Mouse (Mus musculus): ENCODE results near the gene Pcolce.

The Pcolce gene

GRCm38 (mm10) chr5:137597625-137598024 is 16.0 kb downstream of the Pcolce start:
- in situ Hi-C loops (cut with MboI, MseI) = no loop called here

GRCm38 (mm10) chr5:137596601-137597261 is 16.9 kb downstream of the Pcolce start:
- in situ Hi-C loops (cut with MboI, MseI) = no loop called here

GRCm38 (mm10) chr5:137595921-137596320 is 17.7 kb downstream of the Pcolce start:
- in situ Hi-C loops (cut with MboI, MseI) = no loop called here

- in situ Hi-C loops (cut with MboI, MseI) = no loop called here
Measured at GRCm38 (mm10) chr5:137590507-137590906, 23.1 kb downstream of the Pcolce start.

GRCm38 (mm10) chr5:137584976-137585375 is 28.6 kb downstream of the Pcolce start:
- in situ Hi-C loops (cut with MboI, MseI) = no loop called here

- in situ Hi-C loops (cut with MboI, MseI) = no loop called here
Measured at GRCm38 (mm10) chr5:137583670-137584169, 29.9 kb downstream of the Pcolce start.

GRCm38 (mm10) chr5:137582702-137583101 is 30.9 kb downstream of the Pcolce start:
- in situ Hi-C loops (cut with MboI, MseI) = no loop called here

- in situ Hi-C loops (cut with MboI, MseI) = no loop called here
Measured at GRCm38 (mm10) chr5:137580246-137580645, 33.3 kb downstream of the Pcolce start.

- in situ Hi-C loops (cut with MboI, MseI) = no loop called here
Measured at GRCm38 (mm10) chr5:137574470-137574901, 39.1 kb downstream of the Pcolce start.

GRCm38 (mm10) chr5:137570691-137571586 is 42.6 kb downstream of the Pcolce start:
- in situ Hi-C loops (cut with MboI, MseI) = no loop called here

- in situ Hi-C loops (cut with MboI, MseI) = no loop called here
Measured at GRCm38 (mm10) chr5:137570181-137570580, 43.4 kb downstream of the Pcolce start.

GRCm38 (mm10) chr5:137569665-137570064 is 43.9 kb downstream of the Pcolce start, which contains the start of gene Tfr2:
TSS of gene Tfr2 (plus strand) at chr5:137569840.
- in situ Hi-C loops (cut with MboI, MseI) = loop anchor here (10.0 kb wide), 1 partner anchor 905 kb away; no protein-coding TSS in a partner anchor

- in situ Hi-C loops (cut with MboI, MseI) = loop anchor here (10.0 kb wide), 1 partner anchor 906 kb away; no protein-coding TSS in a partner anchor
Measured at GRCm38 (mm10) chr5:137569031-137569430, 44.6 kb downstream of the Pcolce start.

GRCm38 (mm10) chr5:137568223-137568798 is 45.3 kb downstream of the Pcolce start:
- in situ Hi-C loops (cut with MboI, MseI) = loop anchor here (10.0 kb wide), 1 partner anchor 906 kb away; no protein-coding TSS in a partner anchor

- in situ Hi-C loops (cut with MboI, MseI) = loop anchor here (10.0 kb wide), 1 partner anchor 908 kb away; no protein-coding TSS in a partner anchor
Measured at GRCm38 (mm10) chr5:137566416-137566815, 47.2 kb downstream of the Pcolce start.

GRCm38 (mm10) chr5:137565744-137566143 is 47.8 kb downstream of the Pcolce start:
- in situ Hi-C loops (cut with MboI, MseI) = loop anchor here (10.0 kb wide), 1 partner anchor 909 kb away; no protein-coding TSS in a partner anchor

- in situ Hi-C loops (cut with MboI, MseI) = loop anchor here (10.0 kb wide), 1 partner anchor 912 kb away; no protein-coding TSS in a partner anchor
Measured at GRCm38 (mm10) chr5:137562965-137563364, 50.6 kb downstream of the Pcolce start.

- in situ Hi-C loops (cut with MboI, MseI) = loop anchor here (10.0 kb wide), 1 partner anchor 913 kb away; no protein-coding TSS in a partner anchor
Measured at GRCm38 (mm10) chr5:137561556-137561955, 52.0 kb downstream of the Pcolce start.
